In the genomic region with DNA sequence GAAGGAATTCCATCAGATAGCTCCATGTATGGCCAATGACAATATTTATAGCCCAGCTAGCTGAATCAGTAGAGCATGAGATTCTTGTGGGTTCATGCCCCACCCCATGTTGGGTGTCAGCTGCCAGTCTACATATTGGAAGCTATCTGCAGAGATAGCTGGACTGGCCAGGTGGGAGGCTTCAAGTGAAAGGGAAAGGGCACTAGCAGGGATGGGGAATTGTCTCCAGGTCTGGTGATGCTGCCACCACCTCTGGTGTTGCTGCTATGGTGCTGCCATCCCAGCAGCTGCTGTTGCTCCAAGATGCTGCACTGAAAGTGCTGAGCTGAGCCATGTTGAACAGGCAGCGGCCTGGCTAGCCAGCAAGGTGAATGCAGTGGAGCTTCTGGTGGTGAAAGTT, we compare ENCODE assay signal across 28 mouse cellular contexts.
"Had no signal": no experiment of that assay in that cellular context is flagged by ENCODE, and none has a peak within 500 bp of the region (broad histone marks: within the 10 kb centered on the region; RNA-seq: fewer than 3 reads in every experiment).

No protein-coding gene starts in this region.

- H3K27ac ChIP-seq: embryonic facial prominence, embryonic 10.5 days; embryonic facial prominence, embryonic 12.5 days; embryonic facial prominence, embryonic 13.5 days; embryonic facial prominence, embryonic 15.5 days; forebrain, embryonic 10.5 days; forebrain, embryonic 12.5 days; forebrain, embryonic 13.5 days; forebrain, embryonic 15.5 days; gastrocnemius, adult 2 months had no signal

- H3K36me3 ChIP-seq: embryonic facial prominence, embryonic 10.5 days; embryonic facial prominence, embryonic 12.5 days; embryonic facial prominence, embryonic 13.5 days; embryonic facial prominence, embryonic 15.5 days; forebrain, embryonic 10.5 days; forebrain, embryonic 12.5 days; forebrain, embryonic 15.5 days had no signal

- H3K4me3 ChIP-seq: embryonic facial prominence, embryonic 10.5 days; embryonic facial prominence, embryonic 12.5 days; embryonic facial prominence, embryonic 13.5 days; embryonic facial prominence, embryonic 15.5 days; erythroblast, embryonic 14.5 days; forebrain, embryonic 10.5 days; forebrain, embryonic 12.5 days; forebrain, embryonic 13.5 days; forebrain, embryonic 15.5 days; gastrocnemius, adult 2 months had no signal

- H3K9me3 ChIP-seq: embryonic facial prominence, embryonic 10.5 days; embryonic facial prominence, embryonic 12.5 days; embryonic facial prominence, embryonic 13.5 days; embryonic facial prominence, embryonic 15.5 days; forebrain, embryonic 10.5 days; forebrain, embryonic 12.5 days; forebrain, embryonic 13.5 days; forebrain, embryonic 15.5 days had no signal

- H3K4me1 ChIP-seq: embryonic facial prominence, embryonic 10.5 days; embryonic facial prominence, embryonic 12.5 days; embryonic facial prominence, embryonic 13.5 days; embryonic facial prominence, embryonic 15.5 days; forebrain, embryonic 10.5 days; forebrain, embryonic 12.5 days; forebrain, embryonic 13.5 days; forebrain, embryonic 15.5 days had no signal

- ATAC-seq: forebrain, embryonic 13.5 days; forebrain, embryonic 14.5 days; forebrain, embryonic 15.5 days; forebrain, embryonic 16.5 days; forebrain, postnatal 0 days had no signal

- H3K27me3 ChIP-seq: embryonic facial prominence, embryonic 12.5 days; embryonic facial prominence, embryonic 13.5 days; embryonic facial prominence, embryonic 15.5 days; forebrain, embryonic 12.5 days; forebrain, embryonic 13.5 days; forebrain, embryonic 15.5 days had no signal

- DNase-seq: cerebellum, adult 2 months; cerebellum, adult 8-10 months; cerebellum, adult 9-10 months; cerebellum, adult 9-11 months; cerebellum, postnatal 10 days; cerebellum, postnatal 14 days; cerebellum, postnatal 25 days; cerebellum, postnatal 36 days; embryo, embryonic 11 days; forebrain, postnatal 0 days; gastrocnemius, adult 2 months; gastrocnemius, postnatal 10 days; gastrocnemius, postnatal 14 days; gastrocnemius, postnatal 25 days; gastrocnemius, postnatal 36 days; heart, adult 11 months; heart, adult 18-20 months had no signal
